ENCODE assay signal across 8 mouse cellular contexts in the genomic region with DNA sequence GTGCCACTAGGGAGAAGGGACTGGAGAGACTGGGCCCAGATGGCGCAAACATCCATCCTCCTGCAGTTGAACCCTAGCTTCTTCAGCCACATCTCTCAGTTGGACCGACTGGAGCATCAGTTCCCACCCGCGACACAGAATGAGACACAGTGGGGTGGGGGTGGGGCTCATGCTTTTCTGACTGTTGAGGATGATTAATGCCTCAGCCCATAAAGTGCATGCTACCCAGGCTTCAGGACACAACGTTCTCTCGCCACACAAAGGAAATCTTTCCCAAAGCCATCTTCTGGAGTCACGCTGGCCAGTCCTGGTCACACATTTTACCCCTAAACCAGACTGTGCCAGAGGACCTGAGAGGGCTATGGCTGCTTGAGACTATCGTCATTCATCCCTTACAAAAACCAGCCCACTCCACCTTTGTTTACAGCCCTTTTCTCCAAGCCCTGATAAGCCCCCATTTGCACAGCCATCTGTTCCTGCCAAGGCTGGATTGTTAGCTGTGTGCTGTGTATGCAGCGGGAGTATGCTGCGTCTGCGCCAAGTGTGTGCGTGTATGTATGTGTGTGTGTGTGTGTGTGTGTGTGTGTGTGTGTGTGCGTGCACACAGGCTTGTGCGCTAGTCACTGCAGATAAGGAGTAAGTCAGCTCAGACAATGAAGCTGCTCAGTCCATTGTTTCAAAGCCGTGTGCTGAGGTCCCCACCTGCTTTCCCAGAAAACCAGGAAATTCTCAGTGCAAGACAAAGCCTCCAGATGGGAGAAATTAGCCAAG. TPM values are rescaled to one million over a fixed set of nuclear protein-coding genes. Genes with fewer than 3 reads are reported as not detected.
DNase-seq lines count a peak whose midpoint lies in the region; ATAC-seq and TF ChIP-seq lines count a peak whose summit lies in the region.

No protein-coding gene starts in this region.

- TF ChIP-seq CTCF in forebrain, postnatal 0 days (IDR thresholded peaks at IDR 0.05; ENCODE audit: low read depth), result no peak
- TF ChIP-seq CTCF in left cerebral cortex, adult 2 months (IDR thresholded peaks at IDR 0.05), result no peak
- no peak for TF ChIP-seq CTCF in olfactory bulb, adult 2 months (IDR thresholded peaks at IDR 0.05; ENCODE audit: insufficient read depth, low read depth, low read length)

- peak overlapping the region; percentile 21; the same call in 1 of the 2 replicates for H3K4me2 ChIP-seq in forebrain, postnatal 0 days (ENCODE audit: low read depth)

- H3K27ac ChIP-seq in forebrain, postnatal 0 days (ENCODE audit: low read depth, low read length), result peak overlapping the region; percentile 85
- no peak overlapping the region for H3K27ac ChIP-seq in left cerebral cortex, adult 2 months
- H3K27ac ChIP-seq in olfactory bulb, adult 2 months (ENCODE audit: insufficient read depth, low read depth, low read length), result peak overlapping the region; percentile 2; the same call in 1 of the 2 replicates

- peak; percentile 29 to 44 for DNase-seq in kidney, postnatal 4 days
- no peak for DNase-seq in kidney, postnatal 36 days
- peak; percentile 92 for DNase-seq in forebrain, postnatal 0 days
- peak; percentile 35 to 49 for DNase-seq in left cerebral cortex, adult 2 months (ENCODE audit: extremely low spot score in 1 of 2, low spot score in 2 of 2)
- DNase-seq in c-Kit-positive CD71-positive TER-119-positive erythroid progenitor cells, embryonic 14.5 days (ENCODE audit: low spot score), result no peak
- no peak for DNase-seq in adrenal gland, postnatal 4 days (ENCODE audit: low spot score in 2 of 2)

- WGBS in forebrain, postnatal 0 days, result 16% methylated on average over 15 of the region's 15 CpGs
- WGBS in olfactory bulb, adult 2 months, result 37% methylated on average over 15 of the region's 15 CpGs

- no peak for TF ChIP-seq POLR2A in olfactory bulb, adult 2 months (IDR thresholded peaks at IDR 0.05; ENCODE audit: insufficient read depth, low read depth, low read length)

- H3K4me1 ChIP-seq in forebrain, postnatal 0 days (ENCODE audit: insufficient read depth), result peaks cover 16% of the 10 kb centered on the region
- H3K4me1 ChIP-seq in olfactory bulb, adult 2 months (ENCODE audit: control insufficient read depth, insufficient read depth, low read length), result peaks cover 12% of the 10 kb centered on the region

- no peak overlapping the region for H3K4me3 ChIP-seq in forebrain, postnatal 0 days (ENCODE audit: low read depth, low read length)
- no peak overlapping the region for H3K4me3 ChIP-seq in left cerebral cortex, adult 2 months
- no peak overlapping the region for H3K4me3 ChIP-seq in olfactory bulb, adult 2 months (ENCODE audit: insufficient read depth, low read depth, low read length)

- ATAC-seq in forebrain, postnatal 0 days, result peak; percentile 95
- ATAC-seq in activated CD4-positive, CD25-positive, alpha-beta regulatory T cell, adult 4 months, result no peak

- H3K27me3 ChIP-seq in forebrain, postnatal 0 days (ENCODE audit: insufficient read depth, low read length), result no peaks in the 10 kb centered on the region

- H3K36me3 ChIP-seq in forebrain, postnatal 0 days (ENCODE audit: insufficient read depth), result no peaks in the 10 kb centered on the region

- intact Hi-C loops in left cerebral cortex, adult 2 months (cut with DNase I), result no loop called here

- H3K9me3 ChIP-seq in forebrain, postnatal 0 days (ENCODE audit: low read length), result no peaks in the 10 kb centered on the region

- peak overlapping the region; percentile 31 for H3K9ac ChIP-seq in forebrain, postnatal 0 days

RNA-seq across cellular contexts. Expression of a gene that starts 18.1 kb away (rescaled TPM):
- total RNA-seq in forebrain, postnatal 0 days (2014; rRNA removed), result 159 and 199 TPM in 2 replicates
- polyA plus RNA-seq in forebrain, postnatal 0 days (2015; fragmentation: Nextera tagmentation; extraction: Ambion mirVana), result 210 and 211 TPM in 2 replicates
- total RNA-seq in left cerebral cortex, adult 2 months (2021), result 10 to 100 TPM; 75.9 to 79.0 TPM
- not detected in 2 replicates for polyA plus RNA-seq in olfactory bulb, adult 2 months (2012; ENCODE audit: insufficient read depth, insufficient read length, low replicate concordance, missing spikeins)
- 1 to 10 TPM; 2.3 to 3.3 TPM for polyA plus RNA-seq in activated CD4-positive, CD25-positive, alpha-beta regulatory T cell, adult 4 months (2017; shearing (Covaris generic))
- total RNA-seq in adrenal gland, postnatal 4 days (2021), result 10 to 100 TPM; 32.9 to 34.8 TPM

RNA-seq across cellular contexts. Expression of a gene that starts 30.3 kb away (rescaled TPM):
- 21.2 and 24.2 TPM in 2 replicates for total RNA-seq in forebrain, postnatal 0 days (2014; rRNA removed)
- polyA plus RNA-seq in forebrain, postnatal 0 days (2015; fragmentation: Nextera tagmentation; extraction: Ambion mirVana), result 20.1 and 21.4 TPM in 2 replicates
- total RNA-seq in left cerebral cortex, adult 2 months (2021), result 1 to 10 TPM; 3.6 to 4.4 TPM
- not detected in 2 replicates for polyA plus RNA-seq in olfactory bulb, adult 2 months (2012; ENCODE audit: insufficient read depth, insufficient read length, low replicate concordance, missing spikeins)
- polyA plus RNA-seq in activated CD4-positive, CD25-positive, alpha-beta regulatory T cell, adult 4 months (2017; shearing (Covaris generic)), result under 1 TPM; 0.17 to 0.97 TPM
- total RNA-seq in adrenal gland, postnatal 4 days (2021), result 10 to 100 TPM; 17.6 to 18.1 TPM

Comparison
In these comparisons a context has a peak if more than half of its experiments do, and no peak if none do; other contexts are left out.
1. DNase-seq: peak in kidney, postnatal 4 days (2 of 2), forebrain, postnatal 0 days (single experiment) and left cerebral cortex, adult 2 months (2 of 2); none in kidney, postnatal 36 days (0 of 2), c-Kit-positive CD71-positive TER-119-positive erythroid progenitor cells, embryonic 14.5 days (single experiment) and adrenal gland, postnatal 4 days (0 of 2).